Mouse (Mus musculus) heart, embryonic 16.5 days (tissue): Measurements from ENCODE around the gene Aspscr1. TPM values are rescaled to one million over a fixed set of nuclear protein-coding genes. Genes with fewer than 3 reads are reported as not detected.

ENCODE experiments used
- ATAC-seq: fragments of 200-750 bp; cut with Nextera tagmentation; replicated peaks from 2 replicates; pipeline ENCODE4 v1.8.0; 2017; ENCODE audit warnings: moderate number of reproducible peaks; ENCODE audit not compliant: insufficient read depth, low FRiP score; ENCODE audit errors: extremely low read depth
- H3K27ac ChIP-seq: fragments of 300-500 bp; sonication (generic); 2 replicates; pipeline ENCODE4 v1.5.1; 2014; ENCODE audit warnings: mild to moderate bottlenecking, low read length, control low read depth, moderate library complexity
- H3K27me3 ChIP-seq: fragments of 300-500 bp; sonication (generic); 2 replicates; pipeline ENCODE4 v1.6.1; 2014; ENCODE audit warnings: low read length, mixed read lengths; ENCODE audit not compliant: control insufficient read depth, insufficient read depth
- H3K36me3 ChIP-seq: fragments of 300-500 bp; sonication (generic); 2 replicates; pipeline ENCODE4 v1.6.1; 2014; ENCODE audit not compliant: control insufficient read depth, insufficient read depth
- H3K4me1 ChIP-seq: fragments of 300-500 bp; sonication (generic); 2 replicates; pipeline ENCODE4 v1.6.1; 2014; ENCODE audit warnings: low read length, mixed read lengths; ENCODE audit not compliant: control insufficient read depth, insufficient read depth
- H3K4me2 ChIP-seq: fragments of 300-500 bp; sonication (generic); 2 replicates; pipeline ENCODE4 v1.6.1; 2014; ENCODE audit warnings: low read depth, mild to moderate bottlenecking, control low read depth, low read length
- H3K4me3 ChIP-seq: fragments of 300-500 bp; sonication (generic); 2 replicates; pipeline ENCODE4 v1.5.1; 2014; ENCODE audit warnings: mild to moderate bottlenecking, control low read depth, low read length
- H3K9ac ChIP-seq: fragments of 300-500 bp; sonication (generic); 2 replicates; pipeline ENCODE4 v1.6.1; 2014; ENCODE audit warnings: low read length, control low read depth
- H3K9me3 ChIP-seq: fragments of 300-500 bp; sonication (generic); replicated peaks from 2 replicates; pipeline ENCODE4 v1.6.1; 2016; ENCODE audit warnings: low read length; ENCODE audit not compliant: control insufficient read depth
- WGBS: fragments of 180-500 bp; shearing (Covaris S2); extraction: QIAGEN DNeasy Blood & Tissue Kit; methylation state at CpG from one replicate; pipeline ENCODE4 v1.1.7; 2014; 5-methylcytosine and 5-hydroxymethylcytosine counted together
- polyA plus RNA-seq: library from polyadenylated mRNA; unstranded; fragments of >200 nt; fragmentation: Nextera tagmentation; extraction: Ambion mirVana; gene quantifications from 2 replicates; pipeline ENCODE4 v1.2.1, GENCODE M21; 2015

Gene Aspscr1
- polyA plus RNA-seq, 1 experiment from 2014 or later: 105 TPM

- peaks cover 39% of the 10 kb centered on the region for H3K4me1 ChIP-seq
- H3K27me3 ChIP-seq: no peaks in the 10 kb centered on the region
- H3K9ac ChIP-seq: peak overlapping the region; percentile 54; the same call in 1 of the 2 replicates
- no peaks in the 10 kb centered on the region for H3K9me3 ChIP-seq
- 74% methylated on average over 23 of the region's 23 CpGs for WGBS
- no peak for ATAC-seq
- peak overlapping the region; percentile 52; the same call in 1 of the 2 replicates for H3K27ac ChIP-seq
- no peak overlapping the region; the same call in 1 of the 2 replicates for H3K4me3 ChIP-seq
- peak overlapping the region; percentile 34 for H3K4me2 ChIP-seq
- H3K36me3 ChIP-seq: peaks cover 8% of the 10 kb centered on the region
These were observed 43.4 kb upstream of the Aspscr1 start for GRCm38 (mm10) chr11:120629341-120629730.

- Histone ChIP-seq H3K4me3 (no peak overlapping the region; the same call in 1 of the 2 replicates), H3K27me3 (no peaks in the 10 kb centered on the region), H3K36me3 (peaks cover 8% of the 10 kb centered on the region), H3K4me2 (peak overlapping the region; percentile 34), H3K4me1 (peaks cover 39% of the 10 kb centered on the region), H3K27ac (peak overlapping the region; percentile 52), H3K9me3 (no peaks in the 10 kb centered on the region), H3K9ac (peak overlapping the region; percentile 54)
- WGBS: 8% methylated on average over 7 of the region's 7 CpGs
- no peak for ATAC-seq
These were observed 42.9 kb upstream of the Aspscr1 start for GRCm38 (mm10) chr11:120629911-120630310.

- peaks cover 35% of the 10 kb centered on the region for H3K4me1 ChIP-seq
- no peaks in the 10 kb centered on the region for H3K27me3 ChIP-seq
- no peak for ATAC-seq
- WGBS: 38% methylated on average over 5 of the region's 5 CpGs
- H3K36me3 ChIP-seq: peaks cover 8% of the 10 kb centered on the region
- H3K27ac ChIP-seq: peak overlapping the region; percentile 52
- peak overlapping the region; percentile 34 for H3K4me2 ChIP-seq
- no peak overlapping the region for H3K4me3 ChIP-seq
- no peaks in the 10 kb centered on the region for H3K9me3 ChIP-seq
- peak overlapping the region; percentile 54 for H3K9ac ChIP-seq
These were observed 42.3 kb upstream of the Aspscr1 start for GRCm38 (mm10) chr11:120630401-120630871.

- Histone ChIP-seq H3K9ac (peak overlapping the region; percentile 54), H3K4me3 (no peak overlapping the region), H3K4me1 (peaks cover 32% of the 10 kb centered on the region), H3K27me3 (no peaks in the 10 kb centered on the region), H3K9me3 (no peaks in the 10 kb centered on the region), H3K4me2 (peak overlapping the region; percentile 83), H3K27ac (peak overlapping the region; percentile 52), H3K36me3 (peaks cover 8% of the 10 kb centered on the region)
- 30% methylated on average over 7 of the region's 7 CpGs for WGBS
- no peak for ATAC-seq
These were observed 41.7 kb upstream of the Aspscr1 start for GRCm38 (mm10) chr11:120630881-120631725.

- Histone ChIP-seq H3K9me3 (no peaks in the 10 kb centered on the region), H3K27ac (0 out of 2 replicates have a peak overlapping the region, but pooled peaks have one; percentile 52), H3K27me3 (no peaks in the 10 kb centered on the region), H3K9ac (peak overlapping the region; percentile 94), H3K4me3 (peak overlapping the region; percentile 77), H3K4me1 (peaks cover 32% of the 10 kb centered on the region), H3K36me3 (peaks cover 8% of the 10 kb centered on the region), H3K4me2 (peak overlapping the region; percentile 83)
- ATAC-seq: no peak
- WGBS: 54% methylated on average over 4 of the region's 4 CpGs
These were observed 40.9 kb upstream of the Aspscr1 start for GRCm38 (mm10) chr11:120631726-120632448.

GRCm38 (mm10) chr11:120632559-120633519 lies 39.9 kb upstream of the Aspscr1 start:
- Histone ChIP-seq H3K4me3 (peak overlapping the region; percentile 77), H3K4me2 (peak overlapping the region; percentile 83), H3K9me3 (no peaks in the 10 kb centered on the region), H3K36me3 (peaks cover 8% of the 10 kb centered on the region), H3K9ac (peak overlapping the region; percentile 94), H3K27me3 (no peaks in the 10 kb centered on the region), H3K27ac (peak overlapping the region; percentile 87), H3K4me1 (peaks cover 32% of the 10 kb centered on the region)
- peak; percentile 80 for ATAC-seq
- WGBS: under 1% methylated on average over 110 of the region's 116 CpGs

GRCm38 (mm10) chr11:120633520-120634343 lies 39.0 kb upstream of the Aspscr1 start, which contains the start of gene Mafg:
Gene Mafg, minus strand, starts transcription at chr11:120633600.
- H3K27me3 ChIP-seq: no peaks in the 10 kb centered on the region
- peak within 1 kb of the TSS; percentile 94 for H3K9ac ChIP-seq
- H3K4me2 ChIP-seq: peak within 1 kb of the TSS; percentile 83
- H3K4me3 ChIP-seq: peak within 1 kb of the TSS; percentile 77
- peaks cover 32% of the 10 kb centered on the region for H3K4me1 ChIP-seq
- ATAC-seq: peak; percentile 88
- peak within 1 kb of the TSS; percentile 87 for H3K27ac ChIP-seq
- 10% methylated on average over 58 of the region's 58 CpGs for WGBS
- H3K36me3 ChIP-seq: peaks cover 6% of the 10 kb centered on the region
- no peaks in the 10 kb centered on the region for H3K9me3 ChIP-seq
